Mouse (Mus musculus): ENCODE data around the gene Krt87. TPM values are rescaled to one million over a fixed set of nuclear protein-coding genes. Genes with fewer than 3 reads are reported as not detected.

Gene Krt87
- 0.16 TPM in 2 replicates for polyA plus RNA-seq (2015; fragmentation: Nextera tagmentation; extraction: Ambion mirVana)

DNA sequence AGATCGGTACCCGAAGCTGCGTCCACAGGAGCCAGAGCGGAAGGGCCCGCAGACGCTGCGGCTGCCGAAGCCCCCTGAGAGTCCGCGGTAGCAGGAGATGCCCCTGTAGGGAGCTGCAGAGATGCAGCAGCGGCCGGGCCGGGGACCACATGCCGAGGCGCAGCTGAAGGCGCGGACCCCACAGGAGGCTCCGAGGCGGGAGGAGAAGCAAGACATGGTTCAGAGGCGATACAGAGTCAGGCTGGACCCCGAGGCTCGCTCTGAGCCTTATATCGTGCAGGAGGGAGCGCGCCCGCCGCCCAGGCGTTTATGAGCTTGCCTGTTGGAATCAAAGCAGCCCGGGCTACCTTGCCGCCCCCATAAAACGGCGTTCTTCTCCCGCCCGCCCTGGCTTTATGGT, at the start of gene Krt87:
Gene Krt87, minus strand, starts transcription at position 250 of the 400 bp plus-strand sequence.
- no peak within 1 kb of the TSS for H3K27ac ChIP-seq (ENCODE audit: low read depth, low read length)
- ATAC-seq, result no peak
- H3K27me3 ChIP-seq (replicated peaks; ENCODE audit: control insufficient read depth, insufficient read depth, low read length), result peaks cover 18% of the 10 kb centered on the region
- H3K36me3 ChIP-seq (ENCODE audit: control insufficient read depth, insufficient read depth), result no peaks in the 10 kb centered on the region
- H3K9me3 ChIP-seq (ENCODE audit: control insufficient read depth), result no peaks in the 10 kb centered on the region
- peak within 1 kb of the TSS; percentile 18; the same call in 1 of the 2 replicates for H3K4me3 ChIP-seq (ENCODE audit: low read depth, low read length)
- no peak for TF ChIP-seq CTCF (IDR thresholded peaks at IDR 0.05; ENCODE audit: low read depth)
- H3K4me1 ChIP-seq (replicated peaks; ENCODE audit: control insufficient read depth, insufficient read depth, low read length), result no peaks in the 10 kb centered on the region
- 4% methylated on average over 34 of the region's 34 CpGs for WGBS
- H3K4me2 ChIP-seq (replicated peaks; ENCODE audit: low read depth), result peak within 1 kb of the TSS; percentile 35; the same call in 1 of the 2 replicates
- no peak within 1 kb of the TSS for H3K9ac ChIP-seq (ENCODE audit: low read depth, low read length)

DNA sequence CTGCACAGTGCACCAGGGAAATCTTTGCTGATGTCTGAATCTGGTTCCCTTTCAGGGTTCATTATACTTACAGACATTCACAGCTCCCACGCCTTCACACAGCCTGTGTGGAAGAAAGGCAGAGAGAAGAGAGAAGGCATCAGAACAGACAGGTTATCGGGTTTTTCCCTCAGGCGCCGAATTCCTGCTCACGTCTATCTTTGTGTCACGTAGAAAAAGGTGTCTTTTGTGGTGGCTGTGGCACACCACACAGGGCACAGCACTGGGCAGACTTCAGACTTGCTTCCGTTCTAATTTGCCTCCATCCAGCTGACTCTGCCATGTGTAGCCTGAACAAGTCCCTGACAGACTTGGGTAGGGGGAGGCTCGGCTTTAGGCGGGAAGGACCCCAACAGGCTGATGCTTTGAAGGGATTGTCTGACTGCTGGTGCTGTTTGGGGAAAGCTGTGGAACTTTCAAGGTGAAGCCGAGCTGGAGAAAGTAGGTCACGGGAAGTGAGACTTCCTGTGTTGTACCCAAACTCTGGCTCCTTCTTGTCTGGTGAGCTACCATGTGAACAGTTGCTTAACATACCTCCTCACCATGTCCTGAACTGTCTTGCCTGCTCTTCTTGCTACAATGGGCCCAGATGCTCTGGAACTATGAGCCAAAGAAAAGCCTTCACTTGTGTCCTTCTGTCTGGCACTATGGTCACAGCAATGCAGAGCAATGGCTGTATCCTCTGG, 47.5 kb upstream of the Krt87 start:
- no peak overlapping the region for H3K4me3 ChIP-seq (ENCODE audit: low read depth, low read length)
- TF ChIP-seq CTCF (IDR thresholded peaks at IDR 0.05; ENCODE audit: low read depth), result no peak
- 88% methylated on average over 11 of the region's 11 CpGs for WGBS
- no peak overlapping the region for H3K27ac ChIP-seq (ENCODE audit: low read depth, low read length)
- H3K4me2 ChIP-seq (replicated peaks; ENCODE audit: low read depth), result no peak overlapping the region
- no peaks in the 10 kb centered on the region for H3K9me3 ChIP-seq (ENCODE audit: control insufficient read depth)
- H3K4me1 ChIP-seq (replicated peaks; ENCODE audit: control insufficient read depth, insufficient read depth, low read length), result no peaks in the 10 kb centered on the region
- H3K9ac ChIP-seq (ENCODE audit: low read depth, low read length), result no peak overlapping the region
- ATAC-seq, result no peak
- H3K27me3 ChIP-seq (replicated peaks; ENCODE audit: control insufficient read depth, insufficient read depth, low read length), result no peaks in the 10 kb centered on the region
- no peaks in the 10 kb centered on the region for H3K36me3 ChIP-seq (ENCODE audit: control insufficient read depth, insufficient read depth)

DNA sequence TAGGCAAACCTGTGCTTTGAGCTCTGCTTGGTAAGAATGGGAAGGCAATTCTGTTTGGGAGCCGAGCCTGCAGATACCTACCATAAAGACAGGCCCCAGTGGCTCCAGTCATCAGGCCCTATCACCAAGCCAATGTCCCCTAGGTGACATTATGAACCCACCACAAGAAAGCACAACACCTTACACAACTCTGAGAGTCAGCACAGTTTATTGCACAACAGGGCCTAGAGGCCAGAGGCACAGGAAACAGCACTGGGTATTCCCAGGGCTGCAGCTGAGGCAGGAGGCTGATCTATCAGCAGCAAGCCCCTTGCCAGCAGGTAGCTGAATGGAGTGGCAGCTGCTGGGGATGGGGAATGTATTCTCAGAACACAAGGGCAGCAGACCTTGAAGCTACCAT, 46.3 kb upstream of the Krt87 start:
- Histone ChIP-seq H3K4me1 (replicated peaks; ENCODE audit: control insufficient read depth, insufficient read depth, low read length) (no peaks in the 10 kb centered on the region), H3K36me3 (ENCODE audit: control insufficient read depth, insufficient read depth) (no peaks in the 10 kb centered on the region), H3K9ac (ENCODE audit: low read depth, low read length) (no peak overlapping the region), H3K27ac (ENCODE audit: low read depth, low read length) (no peak overlapping the region), H3K27me3 (replicated peaks; ENCODE audit: control insufficient read depth, insufficient read depth, low read length) (no peaks in the 10 kb centered on the region), H3K4me3 (ENCODE audit: low read depth, low read length) (no peak overlapping the region), H3K4me2 (replicated peaks; ENCODE audit: low read depth) (no peak overlapping the region), H3K9me3 (ENCODE audit: control insufficient read depth) (no peaks in the 10 kb centered on the region)
- no peak for ATAC-seq
- no peak for TF ChIP-seq CTCF (IDR thresholded peaks at IDR 0.05; ENCODE audit: low read depth)
- WGBS, result 67% methylated on average over 1 of the region's 1 CpGs

DNA sequence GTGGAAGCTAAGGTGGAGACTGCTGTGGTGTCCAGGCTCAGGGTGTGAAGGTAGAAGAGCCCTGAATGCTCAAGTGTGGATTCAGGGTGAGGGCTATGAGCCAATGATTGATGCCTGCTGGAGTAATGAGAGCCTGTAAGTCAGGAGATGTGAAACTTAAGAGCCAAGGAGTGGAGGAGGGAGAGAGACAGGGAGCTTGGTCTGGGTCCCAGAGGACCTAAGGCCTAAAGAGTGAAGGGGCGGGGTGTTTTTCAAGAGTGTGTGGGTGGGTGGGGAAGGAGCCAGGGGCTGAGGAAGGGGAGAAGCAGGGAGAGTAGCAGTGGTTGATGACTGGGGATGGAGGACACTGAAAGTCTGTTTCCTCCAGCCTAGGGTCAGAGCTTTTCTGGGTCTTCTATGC, 45.0 kb upstream of the Krt87 start:
- H3K4me2 ChIP-seq (replicated peaks; ENCODE audit: low read depth), result no peak overlapping the region
- ATAC-seq, result no peak
- peaks cover 11% of the 10 kb centered on the region for H3K27me3 ChIP-seq (replicated peaks; ENCODE audit: control insufficient read depth, insufficient read depth, low read length)
- TF ChIP-seq CTCF (IDR thresholded peaks at IDR 0.05; ENCODE audit: low read depth), result no peak
- H3K9ac ChIP-seq (ENCODE audit: low read depth, low read length), result no peak overlapping the region
- H3K27ac ChIP-seq (ENCODE audit: low read depth, low read length), result no peak overlapping the region
- H3K36me3 ChIP-seq (ENCODE audit: control insufficient read depth, insufficient read depth), result no peaks in the 10 kb centered on the region
- H3K4me1 ChIP-seq (replicated peaks; ENCODE audit: control insufficient read depth, insufficient read depth, low read length), result no peaks in the 10 kb centered on the region
- H3K9me3 ChIP-seq (ENCODE audit: control insufficient read depth), result no peaks in the 10 kb centered on the region
- H3K4me3 ChIP-seq (ENCODE audit: low read depth, low read length), result no peak overlapping the region
- 94% methylated on average over 1 of the region's 1 CpGs for WGBS

DNA sequence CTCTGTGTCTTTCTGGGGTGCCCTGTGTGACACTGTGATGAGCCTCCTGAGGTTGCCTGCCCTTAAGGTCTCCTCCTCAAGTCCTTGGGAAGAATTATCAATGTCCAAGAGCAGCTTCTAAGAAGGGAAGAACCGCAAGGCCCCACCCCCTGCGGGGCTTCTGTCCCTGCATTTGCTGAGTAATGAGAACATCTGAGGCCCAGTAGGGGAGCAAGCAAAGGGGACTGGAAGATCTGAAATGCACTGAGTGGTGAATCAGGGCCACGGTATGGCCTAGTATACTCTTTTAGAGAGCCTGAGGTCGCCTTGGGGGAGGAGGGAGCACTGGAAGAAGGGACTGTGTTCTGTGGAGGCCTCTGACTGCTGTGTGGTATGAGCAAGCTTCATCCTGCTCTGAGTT, 43.5 kb upstream of the Krt87 start:
- no peak for TF ChIP-seq CTCF (IDR thresholded peaks at IDR 0.05; ENCODE audit: low read depth)
- Histone ChIP-seq H3K27ac (ENCODE audit: low read depth, low read length) (no peak overlapping the region), H3K4me1 (replicated peaks; ENCODE audit: control insufficient read depth, insufficient read depth, low read length) (no peaks in the 10 kb centered on the region), H3K9ac (ENCODE audit: low read depth, low read length) (no peak overlapping the region), H3K27me3 (replicated peaks; ENCODE audit: control insufficient read depth, insufficient read depth, low read length) (peaks cover 11% of the 10 kb centered on the region), H3K36me3 (ENCODE audit: control insufficient read depth, insufficient read depth) (no peaks in the 10 kb centered on the region), H3K4me3 (ENCODE audit: low read depth, low read length) (no peak overlapping the region), H3K4me2 (replicated peaks; ENCODE audit: low read depth) (no peak overlapping the region), H3K9me3 (ENCODE audit: control insufficient read depth) (no peaks in the 10 kb centered on the region)
- ATAC-seq, result no peak
- WGBS, result 47% methylated on average over 4 of the region's 4 CpGs

DNA sequence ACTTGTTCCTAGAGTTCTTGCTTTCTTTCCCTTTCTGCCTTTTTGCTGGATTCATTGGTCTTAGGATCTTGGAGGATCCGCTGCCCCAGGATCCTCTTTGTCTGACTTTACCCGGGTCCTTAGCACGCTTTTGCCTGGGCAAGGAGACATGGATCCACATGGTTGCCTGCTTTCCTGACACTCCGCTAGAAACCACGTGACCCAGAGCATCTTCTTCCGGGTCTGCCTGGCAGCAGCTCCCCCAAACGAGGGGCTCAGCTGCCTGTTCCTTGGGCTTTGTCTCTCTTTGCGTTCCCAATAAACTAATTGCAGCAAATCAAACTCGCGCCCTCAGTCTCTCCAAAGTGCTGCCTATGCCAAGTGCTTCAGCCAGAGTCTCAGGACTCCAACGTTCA, 41.1 kb upstream of the Krt87 start:
- Histone ChIP-seq H3K27ac (ENCODE audit: low read depth, low read length) (no peak overlapping the region), H3K36me3 (ENCODE audit: control insufficient read depth, insufficient read depth) (no peaks in the 10 kb centered on the region), H3K4me3 (ENCODE audit: low read depth, low read length) (peak overlapping the region; percentile 32), H3K9me3 (ENCODE audit: control insufficient read depth) (no peaks in the 10 kb centered on the region), H3K27me3 (replicated peaks; ENCODE audit: control insufficient read depth, insufficient read depth, low read length) (peaks cover 11% of the 10 kb centered on the region), H3K4me2 (replicated peaks; ENCODE audit: low read depth) (peak overlapping the region; percentile 67), H3K4me1 (replicated peaks; ENCODE audit: control insufficient read depth, insufficient read depth, low read length) (no peaks in the 10 kb centered on the region), H3K9ac (ENCODE audit: low read depth, low read length) (no peak overlapping the region)
- 36% methylated on average over 11 of the region's 11 CpGs for WGBS
- no peak for TF ChIP-seq CTCF (IDR thresholded peaks at IDR 0.05; ENCODE audit: low read depth)
- no peak for ATAC-seq

All from intestine, postnatal 0 days (tissue).